Mouse (Mus musculus) myocyte (in vitro differentiated cells): Measurements from ENCODE around the gene Fam149a. TPM values are rescaled to one million over a fixed set of nuclear protein-coding genes. Genes with fewer than 3 reads are reported as not detected.

Source experiments
- H3K27me3 ChIP-seq: one replicate; pipeline ENCODE4 v1.6.1; 2011; ENCODE audit not compliant: control insufficient read depth, insufficient read depth, insufficient read length
- H3K36me3 ChIP-seq: one replicate; pipeline ENCODE4 v1.6.1; 2011; ENCODE audit not compliant: control insufficient read depth, insufficient read depth
- H3K4me2 ChIP-seq: one replicate; pipeline ENCODE4 v1.6.1; 2011; ENCODE audit warnings: low read depth, control low read depth
- H3K4me3 ChIP-seq: one replicate; pipeline ENCODE4 v1.5.1; 2011; ENCODE audit warnings: mild to moderate bottlenecking, control low read depth, moderate library complexity
- H3K79me2 ChIP-seq: one replicate; pipeline ENCODE4 v1.6.1; 2011; ENCODE audit not compliant: control insufficient read depth, insufficient read depth
- H3ac ChIP-seq: one replicate; pipeline ENCODE4 v1.6.1; 2011; ENCODE audit not compliant: control insufficient read depth, insufficient read length
- CEBPB ChIP-seq: IDR thresholded peaks from 2 replicates; pipeline ENCODE4 v1.6.1; 2011; ENCODE audit warnings: mild to moderate bottlenecking, moderate library complexity; ENCODE audit not compliant: poor library complexity, insufficient read depth, severe bottlenecking
- E2F4 ChIP-seq: IDR thresholded peaks from one replicate; pipeline ENCODE4 v1.6.1; 2011; ENCODE audit warnings: mild to moderate bottlenecking, control low read depth, moderate library complexity; ENCODE audit not compliant: insufficient read depth
- MAX ChIP-seq: IDR thresholded peaks from one replicate; pipeline ENCODE4 v1.6.1; 2011; ENCODE audit warnings: low read depth, mild to moderate bottlenecking, control low read depth
- MYOD1 ChIP-seq, 3 experiments: IDR thresholded peaks; one replicate each; pipeline ENCODE4 v1.6.1; 2011; ENCODE audit warnings: control low read depth in 2 of 3, low read depth in 2 of 3, mild to moderate bottlenecking in 2 of 3, moderate library complexity in 1 of 3; ENCODE audit not compliant: insufficient read length in 2 of 3, control insufficient read depth in 1 of 3
- MYOG ChIP-seq, 3 experiments: IDR thresholded peaks; one replicate each; pipeline ENCODE4 v1.6.1; 2011; ENCODE audit warnings: control low read depth in 2 of 3, low read depth in 2 of 3, mild to moderate bottlenecking in 2 of 3; ENCODE audit not compliant: insufficient read length in 2 of 3, control insufficient read depth in 1 of 3, insufficient read depth in 1 of 3
- POLR2A ChIP-seq: IDR thresholded peaks from one replicate; pipeline ENCODE4 v1.6.1; 2011; ENCODE audit warnings: low read depth, mild to moderate bottlenecking, control low read depth, moderate library complexity; ENCODE audit not compliant: insufficient read length
- POLR2AphosphoS2 ChIP-seq: IDR thresholded peaks from one replicate; pipeline ENCODE4 v1.6.1; 2011; ENCODE audit warnings: low read depth, control low read depth; ENCODE audit not compliant: insufficient read length
- REST ChIP-seq: IDR thresholded peaks from one replicate; pipeline ENCODE4 v1.6.1; 2011; ENCODE audit warnings: mild to moderate bottlenecking, control low read depth, moderate library complexity; ENCODE audit not compliant: insufficient read depth, insufficient read length
- SRF ChIP-seq: IDR thresholded peaks from one replicate; pipeline ENCODE4 v1.6.1; 2011; ENCODE audit warnings: low read depth; ENCODE audit not compliant: control insufficient read depth, insufficient read length
- TCF12 ChIP-seq: IDR thresholded peaks from one replicate; pipeline ENCODE4 v1.6.1; 2011; ENCODE audit warnings: mild to moderate bottlenecking, control low read depth; ENCODE audit not compliant: poor library complexity, insufficient read depth, severe bottlenecking
- TCF3 ChIP-seq: IDR thresholded peaks from one replicate; pipeline ENCODE4 v1.6.1; 2011; ENCODE audit warnings: low read depth, control low read depth; ENCODE audit not compliant: insufficient read length
- USF1 ChIP-seq: IDR thresholded peaks from one replicate; pipeline ENCODE4 v1.6.1; 2011; ENCODE audit warnings: low read depth, mild to moderate bottlenecking, control low read depth, moderate library complexity
- polyA plus RNA-seq: library from polyadenylated mRNA; unstranded; fragments of >200 nt; fragmentation: generic; extraction: Trizol; gene quantifications from one replicate; pipeline ENCODE4 v1.2.1, GENCODE M21; 2012; ENCODE audit warnings: missing spikeins

The Fam149a gene
- polyA plus RNA-seq, 1 experiment = 0.59 TPM

GRCm38 (mm10) chr8:45359091-45359605 lies 22.9 kb downstream of the Fam149a start:
- no peaks in the 10 kb centered on the region for H3K36me3 ChIP-seq
- TF ChIP-seq TCF12 = no peak
- no peak for TF ChIP-seq POLR2AphosphoS2
- TF ChIP-seq CEBPB = no peak
- no peak for TF ChIP-seq SRF
- TF ChIP-seq REST = no peak
- TF ChIP-seq MAX = no peak
- no peak for TF ChIP-seq MYOG (IDR thresholded peaks at IDR 0.05; ENCODE audit: control insufficient read depth in 1 of 3, insufficient read depth in 1 of 3, insufficient read length in 2 of 3, low read depth in 2 of 3)
- no peak for TF ChIP-seq MYOD1 (IDR thresholded peaks at IDR 0.05; ENCODE audit: control insufficient read depth in 1 of 3, insufficient read length in 2 of 3, low read depth in 2 of 3)
- TF ChIP-seq TCF3 = no peak
- no peak for TF ChIP-seq POLR2A
- no peak for TF ChIP-seq E2F4
- TF ChIP-seq USF1 = no peak
- H3ac ChIP-seq = no peak overlapping the region
- no peaks in the 10 kb centered on the region for H3K79me2 ChIP-seq
- no peak overlapping the region for H3K4me3 ChIP-seq
- H3K27me3 ChIP-seq = no peaks in the 10 kb centered on the region
- H3K4me2 ChIP-seq = peak overlapping the region; percentile 31

- no peak overlapping the region for H3K4me3 ChIP-seq
Measured at GRCm38 (mm10) chr8:45358132-45358918, 23.8 kb downstream of the Fam149a start.

GRCm38 (mm10) chr8:45355809-45356208 lies 26.3 kb downstream of the Fam149a start:
- no peak for TF ChIP-seq TCF3
- no peak for TF ChIP-seq MYOD1 (IDR thresholded peaks at IDR 0.05; ENCODE audit: control insufficient read depth in 1 of 3, insufficient read length in 2 of 3, low read depth in 2 of 3)
- no peak for TF ChIP-seq POLR2A
- no peak for TF ChIP-seq TCF12
- no peaks in the 10 kb centered on the region for H3K79me2 ChIP-seq

More at GRCm38 (mm10) chr8:45358132-45358918, 23.8 kb downstream of the Fam149a start:
- H3K4me2 ChIP-seq = peak overlapping the region; percentile 31
- H3ac ChIP-seq = peak overlapping the region; percentile 16
- no peaks in the 10 kb centered on the region for H3K36me3 ChIP-seq
- no peaks in the 10 kb centered on the region for H3K27me3 ChIP-seq
- TF ChIP-seq CEBPB = no peak
- no peak for TF ChIP-seq POLR2AphosphoS2
- TF ChIP-seq MYOG (IDR thresholded peaks at IDR 0.05; ENCODE audit: control insufficient read depth in 1 of 3, insufficient read depth in 1 of 3, insufficient read length in 2 of 3, low read depth in 2 of 3) = no peak
- no peak for TF ChIP-seq USF1
- no peak for TF ChIP-seq TCF12
- TF ChIP-seq MAX = no peak
- no peak for TF ChIP-seq MYOD1 (IDR thresholded peaks at IDR 0.05; ENCODE audit: control insufficient read depth in 1 of 3, insufficient read length in 2 of 3, low read depth in 2 of 3)
- TF ChIP-seq SRF = no peak
- no peak for TF ChIP-seq REST
- no peak for TF ChIP-seq TCF3
- no peak for TF ChIP-seq POLR2A
- TF ChIP-seq E2F4 = no peak
- no peaks in the 10 kb centered on the region for H3K79me2 ChIP-seq

GRCm38 (mm10) chr8:45345031-45345430 lies 37.1 kb downstream of the Fam149a start:
- Histone ChIP-seq H3K4me2 (no peak overlapping the region), H3K79me2 (no peaks in the 10 kb centered on the region), H3K4me3 (no peak overlapping the region), H3ac (no peak overlapping the region), H3K36me3 (no peaks in the 10 kb centered on the region), H3K27me3 (no peaks in the 10 kb centered on the region)
- TF ChIP-seq CEBPB = no peak
- no peak for TF ChIP-seq POLR2A
- TF ChIP-seq SRF = no peak
- TF ChIP-seq MYOD1 (IDR thresholded peaks at IDR 0.05; ENCODE audit: control insufficient read depth in 1 of 3, insufficient read length in 2 of 3, low read depth in 2 of 3) = no peak
- no peak for TF ChIP-seq REST
- TF ChIP-seq TCF12 = no peak
- TF ChIP-seq MAX = no peak
- TF ChIP-seq MYOG (IDR thresholded peaks at IDR 0.05; ENCODE audit: control insufficient read depth in 1 of 3, insufficient read depth in 1 of 3, insufficient read length in 2 of 3, low read depth in 2 of 3) = no peak

More at GRCm38 (mm10) chr8:45355809-45356208, 26.3 kb downstream of the Fam149a start:
- H3ac ChIP-seq = no peak overlapping the region
- H3K27me3 ChIP-seq = no peaks in the 10 kb centered on the region
- no peak overlapping the region for H3K4me2 ChIP-seq
- H3K36me3 ChIP-seq = no peaks in the 10 kb centered on the region
- no peak overlapping the region for H3K4me3 ChIP-seq

- Histone ChIP-seq H3K4me3 (no peak overlapping the region), H3K27me3 (no peaks in the 10 kb centered on the region), H3K36me3 (no peaks in the 10 kb centered on the region)
Measured at GRCm38 (mm10) chr8:45344298-45344697, 37.8 kb downstream of the Fam149a start.

More at GRCm38 (mm10) chr8:45344298-45344697, 37.8 kb downstream of the Fam149a start:
- no peak overlapping the region for H3ac ChIP-seq
- H3K4me2 ChIP-seq = no peak overlapping the region
- H3K79me2 ChIP-seq = no peaks in the 10 kb centered on the region
- TF ChIP-seq POLR2AphosphoS2 = no peak
- TF ChIP-seq MYOG (IDR thresholded peaks at IDR 0.05; ENCODE audit: control insufficient read depth in 1 of 3, insufficient read depth in 1 of 3, insufficient read length in 2 of 3, low read depth in 2 of 3) = no peak
- TF ChIP-seq CEBPB = no peak
- no peak for TF ChIP-seq MYOD1 (IDR thresholded peaks at IDR 0.05; ENCODE audit: control insufficient read depth in 1 of 3, insufficient read length in 2 of 3, low read depth in 2 of 3)
- TF ChIP-seq MAX = no peak
- TF ChIP-seq REST = no peak
- TF ChIP-seq SRF = no peak
- no peak for TF ChIP-seq TCF3
- no peak for TF ChIP-seq USF1
- TF ChIP-seq E2F4 = no peak
- TF ChIP-seq TCF12 = no peak
- no peak for TF ChIP-seq POLR2A
